Mouse (Mus musculus) R1 (cell line): ENCODE data around the gene Samd4b.
"Not testable (repeated sequence)": the region's sequence is repeated elsewhere in the genome, so short reads cannot be mapped to it uniquely, and the experiment has no call there.

ENCODE experiments used
- DNase-seq: peaks from one replicate; pipeline ENCODE4 v3.0.0-alpha.2; 2018; ENCODE audit warnings: low read depth, low spot score

Samd4b gene

DNA sequence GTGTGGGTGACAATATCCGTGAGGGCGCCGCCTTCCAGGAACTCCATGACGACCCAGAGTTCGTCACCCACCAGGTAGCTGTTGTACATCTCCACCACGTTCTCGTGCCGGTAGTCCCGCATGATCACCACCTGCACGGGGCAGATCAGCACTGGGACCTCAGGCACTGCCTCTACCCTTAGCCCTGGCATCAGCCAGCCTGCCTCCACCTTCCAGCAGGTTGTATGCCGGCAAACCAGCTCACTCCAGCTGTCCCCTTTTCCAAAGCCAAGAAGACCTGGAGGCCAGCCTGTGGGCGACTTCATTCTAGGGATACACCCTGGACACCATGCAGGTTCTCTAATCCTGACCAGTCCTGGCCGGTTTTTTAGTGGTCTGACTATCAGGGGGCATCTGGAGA lies 35.0 kb downstream of the Samd4b start:
- no peak for DNase-seq

DNA sequence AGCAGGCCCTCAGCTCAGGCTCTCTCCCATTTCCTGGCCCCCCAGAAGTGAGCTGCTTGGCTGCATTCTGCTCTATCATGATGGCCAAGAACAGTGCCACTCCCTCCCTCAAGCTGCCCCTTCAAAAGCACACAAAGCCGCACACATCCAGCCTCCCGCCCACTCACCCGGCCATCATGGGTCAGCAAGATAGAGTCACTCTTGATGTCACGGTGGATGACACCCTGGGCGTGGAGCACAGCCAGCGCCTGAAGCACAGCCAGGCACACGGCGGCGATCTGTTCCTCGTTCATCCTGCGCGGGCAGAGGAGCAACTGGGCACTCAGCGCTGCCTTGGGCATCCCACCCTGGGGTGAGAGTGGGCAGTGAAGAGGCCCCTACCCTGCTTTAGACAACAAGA lies 35.6 kb downstream of the Samd4b start:
- no peak for DNase-seq

DNA sequence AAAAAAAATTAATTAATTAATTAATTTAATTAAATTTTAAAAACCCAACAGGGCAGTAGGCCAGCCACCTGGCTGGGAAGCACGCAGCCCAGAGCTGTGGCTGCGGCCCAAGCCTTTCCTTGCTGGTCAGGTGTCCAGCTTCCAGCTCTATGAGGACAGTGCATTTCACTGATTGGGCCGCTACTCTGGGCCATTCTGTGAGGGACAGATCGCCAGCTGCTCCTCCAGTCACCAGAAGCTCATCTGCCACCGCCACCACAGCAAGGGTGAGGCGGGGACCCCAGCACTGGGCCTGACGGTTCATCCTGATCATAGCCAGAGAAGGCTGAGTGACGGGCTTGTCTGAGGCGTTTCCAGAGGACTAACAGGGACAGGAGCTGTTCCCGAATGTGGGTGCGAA lies 36.0 kb downstream of the Samd4b start:
- no peak for DNase-seq

DNA sequence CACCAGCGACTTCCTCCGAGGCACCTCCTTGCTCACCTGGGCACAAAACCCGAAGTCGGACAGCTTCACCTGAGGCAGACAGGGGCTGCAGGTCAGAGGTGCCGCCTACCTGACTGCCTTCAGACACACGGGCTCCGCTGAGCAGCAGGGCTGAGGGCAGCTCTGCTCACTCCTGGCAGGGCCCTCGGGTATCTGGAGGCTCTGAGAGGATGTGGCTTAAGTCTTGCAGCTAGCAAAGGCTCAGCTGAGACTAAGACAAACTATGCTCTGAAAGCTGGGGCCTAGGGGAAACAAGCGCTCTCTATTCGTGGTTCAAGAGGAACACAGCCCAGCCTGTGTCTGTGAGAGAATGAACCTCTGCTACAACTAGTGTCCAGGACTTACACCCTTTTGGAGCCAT lies 37.1 kb downstream of the Samd4b start:
- no peak for DNase-seq

DNA sequence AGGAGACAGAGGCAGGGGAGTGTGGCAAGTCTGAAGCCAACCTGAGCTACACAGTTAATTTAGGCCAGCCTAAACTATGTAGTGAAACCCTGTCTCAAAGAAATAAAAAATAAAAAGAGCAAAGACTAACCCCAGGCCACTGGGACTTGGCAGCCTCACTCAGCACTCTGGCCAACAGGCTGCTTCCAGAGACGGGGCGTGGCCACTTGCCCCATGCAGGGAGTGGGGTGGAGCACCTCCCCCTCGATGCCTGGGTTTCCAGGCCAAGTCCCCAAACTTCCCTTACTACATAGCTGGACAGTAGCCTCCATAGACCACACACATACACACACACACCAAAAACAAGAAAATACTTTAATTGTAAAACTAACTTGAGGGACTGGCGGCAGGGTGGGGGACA lies 39.5 kb downstream of the Samd4b start:
- DNase-seq, result peak; percentile 57

DNA sequence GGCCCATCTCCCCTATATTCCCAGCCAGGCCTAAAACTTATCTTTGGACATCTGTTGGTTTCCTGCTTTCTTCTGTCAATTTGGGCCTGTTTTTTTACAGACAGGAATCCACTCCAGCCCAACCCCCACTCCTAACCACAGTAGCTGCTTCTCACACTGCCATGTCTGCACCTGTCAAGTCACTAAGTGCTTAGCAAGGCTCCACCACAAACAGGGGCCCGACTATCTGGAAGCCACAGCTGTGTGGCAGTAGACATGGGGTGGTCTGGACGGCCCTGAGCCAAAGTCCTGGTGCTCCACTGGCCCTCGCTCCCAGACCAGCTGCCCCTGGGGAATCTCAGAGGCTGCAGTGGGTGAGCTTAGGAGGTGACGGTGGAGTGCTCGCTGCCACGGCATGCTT lies 40.2 kb downstream of the Samd4b start:
- no peak for DNase-seq

DNA sequence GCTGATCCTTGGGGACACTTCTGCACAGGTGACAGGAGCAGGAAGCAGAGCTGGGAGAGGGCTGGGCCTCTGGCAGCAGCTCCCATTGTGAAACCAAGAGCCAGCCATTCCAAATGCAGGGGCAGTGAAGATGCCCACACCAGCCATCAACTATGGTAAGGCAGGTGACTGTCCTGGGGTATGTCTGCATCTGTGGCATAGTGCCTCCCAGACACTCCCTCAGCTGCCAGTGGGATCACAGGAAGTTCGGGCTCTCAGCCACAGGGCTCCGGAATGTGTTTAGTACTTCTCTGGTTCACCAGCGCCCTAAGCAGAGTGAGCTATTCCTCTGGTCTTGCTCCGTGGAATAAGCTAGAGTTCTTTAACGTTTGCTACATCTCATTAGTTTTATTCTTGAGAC lies 40.9 kb downstream of the Samd4b start:
- DNase-seq, result no peak

DNA sequence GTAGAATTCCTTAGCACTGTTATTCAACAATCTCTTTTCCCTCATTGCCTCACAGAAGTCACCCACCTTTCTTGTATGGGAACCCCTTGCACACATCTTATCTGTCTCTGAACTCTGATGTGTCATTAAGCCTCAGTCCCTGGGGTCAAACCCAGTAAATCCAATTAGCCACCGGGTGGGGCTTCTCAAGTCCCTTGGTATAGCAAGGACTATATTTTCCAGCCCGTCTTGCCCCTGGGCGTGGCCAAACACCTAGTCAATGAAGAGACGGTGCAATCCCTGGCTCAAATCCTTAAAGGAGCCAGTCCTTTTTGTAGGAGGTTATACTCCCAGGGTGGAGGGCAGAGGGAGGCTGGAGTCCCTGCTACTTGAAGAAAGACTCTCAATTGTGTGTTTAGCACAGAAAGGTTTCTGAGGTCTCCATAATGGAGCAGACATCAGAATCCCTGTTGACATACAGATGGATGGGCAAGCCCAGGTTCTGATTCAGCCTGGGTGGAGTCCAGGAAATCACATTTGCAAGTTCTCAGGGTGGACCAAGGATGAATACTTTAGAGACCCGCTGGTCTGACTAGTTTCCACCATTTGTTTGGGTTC lies 41.9 kb downstream of the Samd4b start:
- DNase-seq, result no peak

DNA sequence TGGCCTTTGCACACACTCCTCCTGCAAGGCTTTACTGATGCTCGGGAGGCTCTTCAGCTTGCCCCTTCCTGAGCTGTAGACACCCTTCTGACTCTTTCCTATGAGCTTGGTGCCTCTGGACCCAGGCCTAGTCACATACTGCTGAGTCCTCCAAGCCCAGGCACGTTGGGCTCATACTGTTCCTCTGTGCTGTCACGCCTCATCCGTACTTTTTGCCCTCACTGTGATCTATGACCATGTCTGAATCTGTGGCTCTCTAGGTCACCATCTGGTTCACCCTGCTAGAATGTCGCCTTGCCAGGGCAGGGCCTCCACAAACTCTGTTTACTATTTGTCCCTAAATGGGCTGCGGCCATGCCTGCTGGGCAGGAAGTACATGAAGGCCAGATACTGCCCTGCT lies 44.9 kb downstream of the Samd4b start:
- DNase-seq, result no peak

DNA sequence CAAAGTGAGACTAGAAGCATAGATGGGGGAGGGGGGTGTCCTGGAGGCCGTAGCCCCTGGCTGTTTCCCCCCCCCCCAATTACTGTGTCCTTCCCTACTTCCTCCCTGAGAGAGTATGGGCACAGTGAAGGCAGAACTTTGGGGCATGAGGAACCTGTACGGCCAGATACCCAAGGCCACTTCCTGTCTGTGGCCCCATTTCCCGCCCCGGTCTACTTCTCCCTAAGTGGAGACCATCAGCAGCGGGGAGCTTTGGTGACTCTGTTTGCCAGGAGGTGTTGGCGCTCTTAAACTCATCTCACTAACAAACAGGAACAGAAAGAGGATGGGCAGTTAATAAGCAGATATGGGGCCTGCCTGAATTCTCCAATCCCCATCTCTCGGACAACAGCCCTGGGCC lies 50.3 kb downstream of the Samd4b start:
- no peak for DNase-seq

DNA sequence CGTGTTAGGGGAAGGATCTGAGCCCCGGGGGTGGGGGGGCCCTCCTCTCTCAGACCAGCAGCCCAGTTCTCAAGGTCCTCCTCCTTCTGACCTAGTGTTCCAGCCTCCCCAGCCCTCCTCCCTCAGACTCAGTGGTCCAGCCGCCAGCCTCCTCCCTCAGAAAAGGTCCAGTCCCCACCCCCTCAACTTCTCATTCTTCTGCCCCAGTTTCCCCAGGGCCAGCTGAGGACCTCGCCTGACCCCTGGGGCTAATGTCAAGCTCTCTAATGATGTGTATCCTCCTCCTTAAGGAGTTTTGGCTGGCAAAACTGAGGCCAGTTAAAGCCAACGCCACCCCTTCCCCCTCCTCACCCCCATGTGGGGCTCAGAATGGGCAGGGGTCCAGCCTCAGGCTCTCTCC lies 50.8 kb downstream of the Samd4b start, which contains the start of gene Nccrp1:
Gene Nccrp1, minus strand, starts transcription at position 101 of the 400 bp plus-strand sequence.
- no peak for DNase-seq

DNA sequence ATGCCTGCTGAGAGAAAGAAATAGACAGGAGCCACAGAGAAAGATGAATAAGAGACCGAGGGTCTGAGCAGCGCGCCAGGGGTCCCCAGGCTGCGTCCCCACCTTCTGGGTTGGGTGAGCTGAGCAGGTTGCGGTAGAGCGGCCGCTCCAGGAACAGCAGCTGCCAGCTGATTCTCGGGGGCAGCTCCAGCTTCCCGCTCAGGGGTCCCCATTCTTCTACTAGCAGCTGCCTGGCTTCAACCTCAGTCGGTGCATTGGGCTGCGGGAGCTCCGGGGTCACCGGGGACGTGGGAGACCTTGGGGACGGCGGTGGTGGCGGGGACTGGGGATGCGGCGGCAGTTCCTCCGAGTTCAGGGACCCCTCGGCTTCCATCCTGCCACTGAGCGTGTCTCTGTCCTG lies 51.3 kb downstream of the Samd4b start:
- DNase-seq, result no peak

DNA sequence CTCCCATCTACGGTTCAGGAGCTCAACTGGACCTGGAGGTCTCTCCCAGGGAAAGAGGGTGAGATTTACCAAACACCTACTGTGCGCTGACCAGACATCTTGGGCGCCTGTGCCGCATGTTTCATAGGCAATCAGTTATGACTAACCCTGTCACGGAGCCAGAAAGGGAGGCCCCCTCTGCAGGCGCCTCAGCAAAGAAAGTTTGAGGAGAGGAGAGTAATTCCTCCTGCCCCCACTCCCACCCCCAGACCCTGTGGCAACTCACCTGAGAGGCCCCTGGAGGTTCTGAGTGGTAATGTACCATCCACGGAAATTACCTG lies 52.1 kb downstream of the Samd4b start:
- no peak for DNase-seq

DNA sequence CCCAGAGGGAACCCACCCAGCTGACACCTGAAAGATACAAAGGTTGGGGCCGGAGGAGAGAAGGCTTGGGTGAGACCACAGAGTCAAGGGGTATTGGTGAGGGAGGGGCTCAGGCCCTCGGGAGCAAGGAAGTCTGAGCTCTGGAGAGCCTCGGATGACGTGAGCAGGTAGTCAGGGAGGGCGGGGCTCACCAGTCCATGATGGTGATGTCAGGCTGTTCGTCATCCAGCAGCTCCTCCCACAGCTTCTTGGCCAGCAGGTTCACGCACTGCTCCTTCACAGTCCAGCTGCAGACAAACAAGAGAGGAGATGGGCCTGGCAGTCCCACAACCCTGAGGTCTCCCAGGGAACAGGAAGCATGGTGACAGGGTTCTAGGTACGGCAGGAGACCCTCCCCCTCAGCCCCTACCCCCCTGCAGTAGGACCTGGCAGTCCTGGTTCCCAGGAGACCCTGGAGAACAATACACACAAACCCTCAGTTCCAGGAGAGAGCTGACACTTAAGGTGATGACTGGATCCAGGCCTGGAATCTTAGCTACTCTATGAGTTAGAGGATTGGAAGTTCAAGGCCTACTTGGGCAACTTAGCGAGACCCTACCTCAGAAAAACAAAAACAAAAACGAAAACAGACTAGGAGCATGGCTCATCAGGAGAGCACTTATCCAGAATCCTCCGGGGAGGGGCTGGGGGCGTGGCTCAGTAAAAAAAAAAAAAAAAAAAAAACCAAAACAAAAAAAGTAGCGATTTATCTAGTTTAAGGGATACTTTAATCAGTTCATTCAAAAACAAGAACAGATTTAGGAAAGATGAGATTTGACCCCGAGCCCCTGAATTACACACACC lies 52.7 kb downstream of the Samd4b start:
- DNase-seq, result peak; percentile 71

DNA sequence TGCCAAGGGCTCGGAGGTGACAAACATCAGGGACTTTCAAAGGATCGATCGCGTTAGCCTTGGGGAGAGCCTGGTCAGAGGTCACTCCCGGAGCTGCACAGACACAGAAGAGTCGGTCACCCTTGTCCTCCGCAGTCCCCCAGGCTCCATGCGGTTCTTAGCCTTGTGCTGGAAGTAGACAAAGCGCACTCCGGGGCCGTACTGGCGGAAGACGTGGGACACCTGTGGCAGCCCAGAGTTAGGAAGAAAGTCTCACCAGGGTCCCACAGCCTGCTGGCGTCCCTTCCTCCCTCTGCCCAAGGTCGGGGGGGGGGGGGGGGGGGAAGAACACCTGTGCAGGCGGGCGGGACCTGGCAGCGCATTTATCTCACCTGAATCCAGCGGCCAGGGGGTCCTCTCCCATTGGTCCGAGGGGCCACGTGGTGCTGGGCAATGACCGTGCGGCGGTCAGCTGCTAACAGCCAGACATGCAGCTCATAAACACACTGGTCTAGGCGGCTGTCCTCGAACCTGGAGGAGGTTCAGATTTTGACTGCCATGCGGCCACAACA lies 53.8 kb downstream of the Samd4b start:
- DNase-seq, result no peak

DNA sequence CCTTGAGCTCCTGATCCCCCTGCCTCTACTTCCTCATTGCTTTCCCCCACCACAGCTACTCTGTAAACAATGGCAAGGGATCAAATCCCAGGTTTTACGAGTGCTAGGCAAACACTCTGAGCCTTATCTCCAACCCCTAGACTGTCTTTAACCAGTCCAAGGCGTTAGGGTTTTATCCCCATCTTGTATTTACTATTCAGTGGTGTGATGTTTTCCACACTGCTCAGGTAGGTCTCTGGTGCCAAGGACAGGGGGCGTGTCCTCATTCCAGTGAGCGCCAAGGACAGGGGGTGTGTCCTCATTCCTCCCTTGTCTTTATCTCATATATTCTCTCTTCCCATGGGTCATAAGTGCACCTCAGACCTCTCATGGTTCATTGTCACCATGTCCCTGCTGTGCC lies 57.4 kb downstream of the Samd4b start, which contains the start of gene Sycn:
Gene Sycn, plus strand, starts transcription at position 360 of the 400 bp plus-strand sequence.
- DNase-seq, result no peak

DNA sequence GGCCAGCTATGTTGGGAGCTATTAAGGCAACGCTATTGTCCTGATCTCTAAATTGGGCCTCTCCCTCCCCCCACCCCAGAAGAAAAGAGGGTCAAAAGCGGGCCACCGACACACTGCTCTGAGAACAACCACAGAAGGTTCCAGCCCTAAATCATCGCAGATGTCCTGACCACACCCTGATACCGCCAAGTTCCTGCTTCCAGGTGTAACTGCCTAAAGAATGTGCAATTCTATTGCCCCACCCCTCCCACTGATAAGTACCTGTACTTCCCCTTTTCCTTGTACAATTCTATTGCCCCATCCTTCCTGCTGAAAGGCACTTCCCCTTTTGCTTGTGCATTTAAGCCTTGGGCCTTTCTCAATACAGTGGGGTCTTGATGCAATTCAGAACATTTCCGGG lies 59.1 kb downstream of the Samd4b start:
- DNase-seq, result not testable (repeated sequence)

DNA sequence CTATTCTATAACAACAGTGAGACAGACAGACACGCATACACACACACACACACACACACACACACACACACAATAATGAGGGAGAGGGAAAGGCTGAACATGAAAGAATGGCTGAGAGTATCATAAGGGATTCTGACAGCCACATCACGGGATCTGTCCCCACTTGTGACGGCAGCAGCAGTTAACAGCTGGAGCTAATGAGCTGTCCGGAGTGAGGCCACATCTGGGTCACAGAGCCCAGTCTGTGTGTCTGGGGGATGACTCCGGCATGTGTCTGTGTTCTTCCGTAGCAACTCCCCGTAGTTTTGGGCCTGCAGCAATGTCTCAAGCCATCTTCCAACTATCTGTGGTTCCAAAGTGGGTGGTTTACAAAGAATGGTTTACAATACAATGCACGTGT lies 65.9 kb downstream of the Samd4b start:
- DNase-seq, result no peak

DNA sequence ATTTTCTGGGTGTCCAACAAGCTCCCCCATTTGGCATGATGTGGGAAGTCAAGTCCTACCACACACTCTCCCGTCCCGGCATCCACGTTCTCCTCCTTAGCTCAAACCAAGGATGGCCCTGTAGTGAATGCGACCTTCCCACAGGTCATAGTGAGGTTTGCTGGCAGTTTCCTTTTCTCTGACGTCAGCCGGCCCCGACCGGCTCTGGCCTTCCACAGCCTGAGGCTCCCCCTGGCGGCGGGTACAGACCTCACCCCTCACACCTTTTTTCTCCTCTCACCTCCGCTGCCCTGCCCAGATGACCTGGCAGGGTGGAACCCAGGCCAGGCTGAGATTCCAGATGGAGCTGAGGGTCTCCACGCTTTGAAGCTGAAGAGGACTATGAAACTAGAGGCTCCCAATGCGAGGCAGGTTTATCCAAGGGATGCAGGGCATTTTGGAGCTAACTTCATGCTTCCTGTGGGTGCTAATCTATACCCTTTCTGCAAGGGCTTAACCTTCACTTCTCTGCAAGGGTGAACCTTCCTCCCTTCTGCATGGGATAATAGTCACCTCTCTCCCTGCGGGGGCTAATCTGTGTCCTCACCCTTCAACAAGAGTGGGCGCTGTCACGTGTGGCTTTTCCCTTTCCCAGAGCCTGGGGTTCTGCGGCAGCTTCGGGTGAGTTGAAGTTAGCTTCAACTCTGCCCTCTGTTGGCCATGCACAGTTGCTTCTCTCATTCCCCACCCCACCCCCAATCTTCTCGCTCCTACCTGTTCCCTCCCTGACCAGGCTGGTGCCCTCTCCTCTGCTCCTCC lies 69.8 kb downstream of the Samd4b start:
- DNase-seq, result peak; percentile 92

DNA sequence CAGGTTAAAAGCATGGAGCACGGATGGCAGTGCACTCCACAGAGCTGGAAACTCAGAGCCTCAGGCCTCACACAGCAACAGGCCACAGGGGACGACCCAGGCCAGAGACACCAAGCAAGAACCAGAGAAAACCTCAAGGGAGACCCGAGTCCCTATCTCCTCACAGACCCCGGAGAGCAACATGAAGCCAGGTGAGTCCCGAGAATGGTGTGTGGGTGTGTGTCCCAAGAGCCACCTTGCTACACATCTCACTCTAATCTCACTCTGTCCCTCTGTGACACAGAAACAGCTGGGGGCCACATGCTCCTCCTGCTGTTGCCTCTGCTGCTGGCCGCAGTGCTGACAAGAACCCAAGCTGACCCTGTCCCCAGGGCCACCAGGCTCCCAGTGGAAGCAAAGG lies 75.4 kb downstream of the Samd4b start, which contains the start of gene Ifnl3:
Gene Ifnl3, plus strand, starts transcription at position 301 of the 400 bp plus-strand sequence.
- not testable (repeated sequence) for DNase-seq

DNA sequence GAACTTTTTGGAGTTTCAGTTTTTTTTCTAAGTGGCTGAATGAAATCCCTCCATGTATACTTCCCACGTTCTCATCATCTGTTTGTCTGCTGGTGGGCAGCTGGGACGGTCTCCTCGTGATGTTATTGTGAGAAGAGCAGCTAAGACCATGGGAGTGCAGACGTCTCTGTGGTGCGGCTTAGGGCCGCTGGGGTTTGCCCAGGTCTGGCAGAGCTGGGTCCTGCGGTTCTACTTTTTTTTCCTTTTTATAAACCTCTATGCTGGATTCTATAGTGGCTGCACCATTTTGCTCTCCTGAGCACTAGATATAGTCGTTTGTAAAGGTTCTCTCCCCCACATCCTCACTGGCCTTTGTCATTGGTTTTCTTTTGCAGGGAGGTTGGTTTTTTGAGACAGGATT lies 86.5 kb downstream of the Samd4b start:
- no peak for DNase-seq

DNA sequence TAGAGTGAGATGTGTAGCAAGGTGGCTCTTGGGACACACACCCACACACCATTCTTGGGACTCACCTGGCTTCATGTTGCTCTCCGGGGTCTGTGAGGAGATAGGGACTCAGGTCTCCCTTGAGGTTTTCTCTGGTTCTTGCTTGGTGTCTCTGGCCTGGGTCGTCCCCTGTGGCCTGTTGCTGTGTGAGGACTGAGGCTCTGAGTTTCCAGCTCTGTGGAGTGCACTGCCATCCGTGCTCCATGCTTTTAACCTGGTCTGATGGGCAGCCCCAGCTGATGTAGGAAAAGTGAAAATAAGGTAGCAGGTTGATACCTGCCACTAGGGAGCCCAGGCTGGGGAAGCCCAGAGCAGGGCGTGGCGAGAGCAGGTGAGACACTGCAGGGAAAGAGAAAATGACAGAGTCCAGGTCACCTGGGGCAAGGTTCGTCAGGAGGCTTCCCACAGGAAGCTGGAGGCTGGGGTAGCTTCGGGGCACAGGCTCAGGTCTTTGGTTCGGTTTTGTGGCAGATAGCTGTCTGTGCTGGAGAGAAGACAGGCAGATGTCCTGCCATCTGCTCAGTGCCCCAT lies 87.5 kb downstream of the Samd4b start, which contains the start of gene Ifnl2:
Gene Ifnl2, minus strand, starts transcription at position 51 of the 570 bp plus-strand sequence.
- not testable (repeated sequence) for DNase-seq
